Mouse (Mus musculus): ENCODE results near the gene Aagab. TPM values are rescaled to one million over a fixed set of nuclear protein-coding genes. Genes with fewer than 3 reads are reported as not detected.
A peak's percentile ranks its signal among the peaks of the same experiment; 100 is the strongest.

The Aagab gene
- polyA plus RNA-seq, 1 experiment: 10.9 TPM

GRCm38 (mm10) chr9:63611967-63612366 is 9.5 kb downstream of the Aagab start:
- H3K4me3 ChIP-seq (replicated peaks; ENCODE audit: extremely low read depth, low read depth, low read length): no peak overlapping the region
- H3K4me1 ChIP-seq (ENCODE audit: control insufficient read depth, insufficient read depth, low read length): peaks cover 13% of the 10 kb centered on the region
- no peak for DNase-seq
- no peak for TF ChIP-seq POLR2A (IDR thresholded peaks at IDR 0.05; ENCODE audit: borderline replicate concordance, extremely low read depth, low read depth, low read length)
- TF ChIP-seq CTCF (IDR thresholded peaks at IDR 0.05; ENCODE audit: insufficient read depth, low read length): no peak
- 45% methylated on average over 5 of the region's 5 CpGs for WGBS

GRCm38 (mm10) chr9:63612565-63613515 is 10.4 kb downstream of the Aagab start:
- peak; percentile 38 for DNase-seq
- no peak overlapping the region for H3K4me3 ChIP-seq (replicated peaks; ENCODE audit: extremely low read depth, low read depth, low read length)

DNA sequence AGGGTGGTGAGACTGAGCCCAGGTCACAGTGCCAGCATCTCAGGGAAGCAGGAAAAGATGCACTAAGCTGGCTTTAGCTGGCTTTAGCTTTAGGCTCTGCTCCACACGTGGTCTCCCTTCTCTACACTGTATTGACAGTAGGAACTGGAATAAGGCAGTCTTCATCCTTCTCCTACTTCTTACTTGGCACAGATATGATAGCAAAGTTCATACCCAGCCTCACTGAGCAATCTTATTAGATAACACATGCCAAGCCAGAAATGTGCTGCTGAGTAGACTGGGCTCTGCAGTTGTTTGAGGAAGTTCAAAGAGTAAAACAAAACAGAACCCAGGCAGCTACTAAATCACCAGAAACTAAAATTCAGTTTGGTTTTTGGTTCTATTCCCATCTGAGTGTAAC is 11.1 kb downstream of the Aagab start:
- peaks cover 13% of the 10 kb centered on the region for H3K4me1 ChIP-seq (ENCODE audit: control insufficient read depth, insufficient read depth, low read length)
- 26% methylated on average over 1 of the region's 1 CpGs for WGBS
- no peak for DNase-seq
- no peak for TF ChIP-seq CTCF (IDR thresholded peaks at IDR 0.05; ENCODE audit: insufficient read depth, low read length)
- no peak for TF ChIP-seq POLR2A (IDR thresholded peaks at IDR 0.05; ENCODE audit: borderline replicate concordance, extremely low read depth, low read depth, low read length)
- H3K4me3 ChIP-seq (replicated peaks; ENCODE audit: extremely low read depth, low read depth, low read length): no peak overlapping the region

More at GRCm38 (mm10) chr9:63612565-63613515, 10.4 kb downstream of the Aagab start:
- no peak for TF ChIP-seq CTCF (IDR thresholded peaks at IDR 0.05; ENCODE audit: insufficient read depth, low read length)
- TF ChIP-seq POLR2A (IDR thresholded peaks at IDR 0.05; ENCODE audit: borderline replicate concordance, extremely low read depth, low read depth, low read length): no peak
- H3K4me1 ChIP-seq (ENCODE audit: control insufficient read depth, insufficient read depth, low read length): peaks cover 13% of the 10 kb centered on the region
- WGBS: 53% methylated on average over 16 of the region's 16 CpGs

GRCm38 (mm10) chr9:63614018-63614985 is 11.8 kb downstream of the Aagab start:
- 71% methylated on average over 11 of the region's 11 CpGs for WGBS
- Histone ChIP-seq H3K4me1 (ENCODE audit: control insufficient read depth, insufficient read depth, low read length) (peaks cover 13% of the 10 kb centered on the region), H3K4me3 (replicated peaks; ENCODE audit: extremely low read depth, low read depth, low read length) (no peak overlapping the region)
- no peak for DNase-seq
- TF ChIP-seq POLR2A (IDR thresholded peaks at IDR 0.05; ENCODE audit: borderline replicate concordance, extremely low read depth, low read depth, low read length) (no peak), CTCF (IDR thresholded peaks at IDR 0.05; ENCODE audit: insufficient read depth, low read length) (no peak)

- 74% methylated on average over 2 of the region's 2 CpGs for WGBS
These were observed 15.5 kb downstream of the Aagab start for GRCm38 (mm10) chr9:63617967-63618366.

DNA sequence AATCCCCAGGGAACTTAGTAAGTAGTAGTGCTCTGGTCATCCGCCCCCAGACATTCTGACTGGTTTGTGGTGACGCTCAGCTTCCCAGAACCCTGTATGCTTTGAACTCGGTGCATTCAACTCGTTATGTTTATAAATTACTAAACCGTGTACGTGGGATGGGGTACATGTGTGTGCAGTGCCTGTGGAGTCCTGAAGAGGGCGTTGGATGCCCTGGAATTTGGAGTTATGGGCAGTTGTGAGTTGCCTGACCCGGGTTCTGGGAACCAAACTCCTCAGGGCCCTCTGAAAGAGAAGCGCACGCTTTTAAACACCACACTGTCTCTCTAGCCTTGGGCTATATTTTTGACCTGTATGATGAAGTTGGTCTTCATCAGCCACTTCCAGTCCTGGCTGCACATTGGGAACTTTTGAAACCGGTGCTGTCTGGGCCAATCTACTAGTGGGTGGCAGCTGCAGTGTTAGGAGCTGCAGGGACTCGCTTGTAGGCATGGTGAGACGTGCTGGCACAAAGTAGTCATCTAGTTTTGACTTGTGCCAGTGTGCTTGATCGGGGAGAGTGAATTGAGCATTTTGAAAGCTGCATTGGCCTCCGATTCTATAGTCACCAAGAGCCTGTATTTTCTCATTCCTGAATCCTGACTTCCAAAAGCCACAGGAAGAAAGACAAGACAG is 21.6 kb downstream of the Aagab start:
- WGBS: 88% methylated on average over 15 of the region's 15 CpGs

More at GRCm38 (mm10) chr9:63617967-63618366, 15.5 kb downstream of the Aagab start:
- Histone ChIP-seq H3K4me1 (ENCODE audit: control insufficient read depth, insufficient read depth, low read length) (peaks cover 5% of the 10 kb centered on the region; the same call in 1 of the 2 replicates), H3K4me3 (replicated peaks; ENCODE audit: extremely low read depth, low read depth, low read length) (no peak overlapping the region)
- DNase-seq: no peak
- TF ChIP-seq CTCF (IDR thresholded peaks at IDR 0.05; ENCODE audit: insufficient read depth, low read length) (no peak), POLR2A (IDR thresholded peaks at IDR 0.05; ENCODE audit: borderline replicate concordance, extremely low read depth, low read depth, low read length) (no peak)

GRCm38 (mm10) chr9:63625090-63625756 is 22.8 kb downstream of the Aagab start:
- 93% methylated on average over 9 of the region's 9 CpGs for WGBS
- no peaks in the 10 kb centered on the region for H3K4me1 ChIP-seq (ENCODE audit: control insufficient read depth, insufficient read depth, low read length)
- TF ChIP-seq POLR2A (IDR thresholded peaks at IDR 0.05; ENCODE audit: borderline replicate concordance, extremely low read depth, low read depth, low read length) (no peak), CTCF (IDR thresholded peaks at IDR 0.05; ENCODE audit: insufficient read depth, low read length) (no peak)
- no peak for DNase-seq
- no peak overlapping the region for H3K4me3 ChIP-seq (replicated peaks; ENCODE audit: extremely low read depth, low read depth, low read length)

More for the DNA sequence above, 21.6 kb downstream of the Aagab start:
- H3K4me3 ChIP-seq (replicated peaks; ENCODE audit: extremely low read depth, low read depth, low read length): no peak overlapping the region
- no peak for DNase-seq
- TF ChIP-seq POLR2A (IDR thresholded peaks at IDR 0.05; ENCODE audit: borderline replicate concordance, extremely low read depth, low read depth, low read length) (no peak), CTCF (IDR thresholded peaks at IDR 0.05; ENCODE audit: insufficient read depth, low read length) (no peak)
- H3K4me1 ChIP-seq (ENCODE audit: control insufficient read depth, insufficient read depth, low read length): no peaks in the 10 kb centered on the region

GRCm38 (mm10) chr9:63632045-63632444 is 29.6 kb downstream of the Aagab start:
- no peak for DNase-seq
- WGBS: 96% methylated on average over 4 of the region's 4 CpGs
- TF ChIP-seq POLR2A (IDR thresholded peaks at IDR 0.05; ENCODE audit: borderline replicate concordance, extremely low read depth, low read depth, low read length): no peak
- TF ChIP-seq CTCF (IDR thresholded peaks at IDR 0.05; ENCODE audit: insufficient read depth, low read length): 0 out of 2 replicates have a peak, but pooled peaks have one; percentile 21
- no peak overlapping the region for H3K4me3 ChIP-seq (replicated peaks; ENCODE audit: extremely low read depth, low read depth, low read length)
- no peaks in the 10 kb centered on the region for H3K4me1 ChIP-seq (ENCODE audit: control insufficient read depth, insufficient read depth, low read length)
